Mouse (Mus musculus) c-Kit-positive CD71-positive TER-119-positive erythroid progenitor cells, embryonic 14.5 days (primary cell): ENCODE measurements around the gene Slc44a4.
"Not testable (repeated sequence)": the region's sequence is repeated elsewhere in the genome, so short reads cannot be mapped to it uniquely, and the experiment has no call there.

ENCODE experiments used
- DNase-seq: peaks from one replicate; pipeline ENCODE4 v3.0.0-alpha.2; 2013; ENCODE audit warnings: low spot score

Gene Slc44a4

DNA sequence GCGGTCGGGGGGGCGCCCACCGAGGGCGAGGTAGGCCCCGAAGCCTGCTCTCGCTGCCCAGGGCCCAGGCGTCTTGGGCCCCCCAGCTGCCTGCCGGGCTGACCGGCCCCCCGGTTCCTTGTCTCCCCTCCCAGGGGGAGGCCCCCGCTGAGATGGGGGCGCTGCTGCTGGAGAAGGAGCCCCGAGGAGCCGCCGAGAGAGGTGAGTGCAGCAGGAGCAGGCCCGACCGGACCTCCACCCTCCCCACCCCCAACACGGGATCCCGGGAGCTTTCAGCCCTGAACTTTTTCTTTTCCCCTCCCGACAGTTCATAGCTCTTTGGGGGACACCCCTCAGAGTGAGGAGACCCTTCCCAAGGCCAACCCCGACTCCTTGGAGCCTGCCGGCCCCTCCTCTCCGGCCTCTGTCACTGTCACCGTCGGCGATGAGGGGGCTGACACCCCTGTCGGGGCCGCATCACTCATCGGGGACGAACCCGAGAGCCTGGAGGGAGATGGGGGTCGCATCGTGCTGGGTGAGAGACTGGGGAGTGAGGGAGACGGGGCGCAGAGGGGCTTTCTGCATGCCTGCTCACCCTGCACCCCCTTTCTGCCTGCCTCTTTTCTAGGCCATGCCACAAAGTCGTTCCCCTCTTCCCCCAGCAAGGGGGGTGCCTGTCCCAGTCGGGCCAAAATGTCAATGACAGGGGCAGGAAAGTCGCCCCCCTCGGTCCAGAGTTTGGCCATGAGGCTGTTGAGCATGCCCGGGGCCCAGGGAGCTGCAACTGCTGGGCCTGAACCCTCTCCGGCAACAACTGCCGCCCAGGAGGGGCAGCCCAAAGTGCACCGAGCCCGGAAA is 15.0 kb upstream of the Slc44a4 start:
- DNase-seq, result no peak

DNA sequence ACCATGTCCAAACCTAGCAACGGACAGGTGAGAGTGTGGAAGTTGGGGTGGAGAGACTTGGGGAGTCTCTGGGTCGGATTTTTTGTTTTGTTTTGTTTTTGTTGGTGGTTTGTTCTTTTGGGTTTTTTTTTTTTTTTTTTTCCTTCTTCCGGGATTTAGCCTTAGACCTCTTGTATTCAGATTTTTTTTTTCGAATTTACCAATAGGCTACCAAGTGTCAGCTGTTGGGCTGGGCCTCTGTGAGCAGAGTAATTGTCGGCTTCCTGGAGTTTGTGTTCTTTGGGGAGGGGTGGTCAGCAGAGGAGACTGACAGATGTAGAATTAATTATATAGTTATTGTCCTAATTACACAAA is 14.4 kb upstream of the Slc44a4 start:
- DNase-seq, result no peak

DNA sequence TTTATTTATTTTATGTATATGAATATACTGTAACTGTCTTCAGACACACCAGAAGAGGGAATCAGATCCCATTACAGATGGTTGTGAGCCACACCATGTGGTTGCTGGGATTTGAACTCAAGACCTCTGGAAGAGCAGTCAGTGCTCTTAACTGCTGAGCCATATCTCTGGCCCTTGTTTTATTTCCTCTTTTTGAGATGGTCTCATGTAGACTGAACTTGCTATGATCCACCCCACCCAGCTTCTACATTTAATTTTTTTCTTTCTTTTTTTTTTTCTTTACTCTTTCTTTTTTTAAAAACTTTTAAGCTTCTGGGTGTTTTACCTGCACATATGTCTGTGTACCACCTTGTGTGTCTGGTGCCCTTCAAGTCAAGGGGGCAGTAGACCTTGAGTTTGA is 13.4 kb upstream of the Slc44a4 start:
- not testable (repeated sequence) for DNase-seq

DNA sequence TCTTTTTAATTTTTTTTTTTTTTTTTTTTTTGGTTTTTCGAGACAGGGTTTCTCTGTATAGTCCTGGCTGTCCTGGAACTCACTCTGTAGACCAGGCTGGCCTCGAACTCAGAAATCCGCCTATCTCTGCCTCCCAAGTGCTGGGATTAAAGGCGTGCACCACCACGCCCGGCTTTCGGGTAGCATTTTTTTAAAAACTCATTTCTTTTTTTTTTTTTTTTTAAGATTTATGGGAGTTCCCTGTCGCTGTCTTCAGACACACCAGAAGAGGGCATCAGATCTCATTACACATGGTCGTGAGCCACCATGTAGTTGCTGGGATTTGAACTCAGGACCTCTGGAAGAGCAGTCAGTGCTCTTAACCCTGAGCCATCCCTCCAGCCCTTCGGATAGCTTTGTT is 12.3 kb upstream of the Slc44a4 start:
- DNase-seq, result not testable (repeated sequence)

DNA sequence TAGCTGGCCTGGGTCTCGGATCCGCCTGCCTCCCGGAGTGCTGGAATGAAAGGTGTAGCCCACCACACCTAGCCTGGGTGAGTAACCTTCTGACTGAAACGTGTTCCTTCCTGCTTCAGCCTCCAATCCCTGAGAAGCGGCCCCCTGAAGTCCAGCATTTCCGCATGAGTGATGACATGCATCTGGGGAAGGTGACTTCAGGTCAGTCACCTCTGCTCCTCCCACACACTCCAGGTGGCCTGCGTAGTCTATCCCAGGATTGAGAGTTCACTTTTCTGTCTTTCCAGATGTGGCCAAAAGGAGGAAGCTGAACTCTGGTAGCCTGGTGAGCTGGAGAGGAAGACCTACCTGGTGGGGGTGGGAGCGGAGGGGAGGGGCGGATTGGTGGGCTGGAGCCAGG is 11.4 kb upstream of the Slc44a4 start:
- DNase-seq, result no peak

DNA sequence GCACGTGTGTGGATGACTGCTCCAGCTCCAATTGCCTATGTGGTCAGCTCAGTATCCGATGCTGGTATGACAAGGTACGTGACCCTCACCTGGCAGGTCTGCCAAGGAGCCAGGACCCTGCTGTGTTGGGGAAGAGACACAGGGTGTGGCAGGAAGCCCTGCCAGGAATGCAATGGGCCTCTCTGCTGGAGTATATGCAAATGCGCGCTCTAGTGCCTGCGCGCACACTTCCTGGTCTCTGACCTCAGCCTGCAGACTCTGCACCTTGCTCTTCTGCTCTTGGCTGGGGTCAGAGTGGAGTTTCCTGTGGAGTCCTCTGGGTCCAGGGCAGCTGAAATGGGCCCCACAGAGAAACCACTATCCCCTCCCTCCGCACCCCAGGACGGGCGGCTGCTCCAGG is 3.3 kb upstream of the Slc44a4 start:
- no peak for DNase-seq

DNA sequence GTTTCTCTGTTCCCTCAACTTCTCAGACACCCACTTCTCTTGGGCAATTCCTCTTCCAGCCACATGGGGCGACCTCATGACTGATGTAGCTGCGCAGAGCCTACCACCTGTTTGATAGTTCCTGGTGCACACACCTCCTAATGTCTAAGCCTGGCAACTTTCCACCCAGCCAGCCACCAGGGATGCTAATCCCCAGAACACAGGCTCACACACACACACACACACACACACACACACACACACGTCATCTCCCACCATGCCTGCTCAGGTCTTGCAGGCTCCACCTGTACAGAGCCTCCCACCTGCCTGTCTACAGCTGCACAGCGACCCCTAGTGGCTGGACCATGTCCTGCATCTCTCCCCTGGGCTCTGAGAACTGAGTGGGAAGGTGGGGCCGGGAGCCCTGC is 2.3 kb upstream of the Slc44a4 start:
- DNase-seq, result peak; percentile 77

DNA sequence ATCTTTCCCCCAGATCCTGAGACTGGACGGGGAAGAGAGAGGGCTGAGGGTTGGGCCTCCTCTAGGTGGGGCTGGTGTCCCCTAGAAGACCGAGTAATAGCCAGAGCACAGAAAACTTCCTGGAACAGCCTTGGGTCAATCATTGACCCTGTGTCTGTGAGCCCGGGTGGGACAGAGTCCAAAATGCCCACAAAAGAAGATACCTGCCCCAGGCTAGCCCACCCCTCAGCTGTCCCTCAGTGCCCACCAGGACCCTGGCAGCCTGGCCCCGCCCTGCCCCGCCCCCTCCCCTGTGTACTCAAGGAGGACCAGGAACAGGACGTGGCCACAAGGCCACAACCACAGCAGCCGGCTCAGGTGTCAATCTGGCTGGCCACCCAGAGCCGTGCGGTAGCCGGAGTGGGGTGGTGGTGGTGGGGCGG is 1.2 kb downstream of the Slc44a4 start:
- DNase-seq, result no peak

DNA sequence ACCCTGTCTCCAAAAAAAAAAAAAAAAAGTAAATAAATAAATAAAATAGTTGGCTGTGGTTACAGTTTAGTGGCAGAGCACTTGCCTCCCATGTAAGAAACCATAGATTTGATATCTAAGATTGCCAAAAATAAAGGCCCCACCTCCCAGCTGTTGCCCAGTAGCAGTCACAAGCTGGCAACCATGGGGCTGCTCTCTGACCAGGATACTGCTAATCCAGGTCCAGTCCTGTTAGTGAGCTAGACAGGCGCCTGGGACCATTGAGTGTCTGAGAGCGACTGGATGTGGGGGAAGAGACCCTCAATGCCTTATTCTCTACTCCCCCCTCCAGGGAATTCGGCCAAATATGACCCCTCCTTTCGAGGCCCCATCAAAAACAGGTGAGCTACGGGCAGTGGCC is 2.0 kb downstream of the Slc44a4 start:
- DNase-seq, result no peak

DNA sequence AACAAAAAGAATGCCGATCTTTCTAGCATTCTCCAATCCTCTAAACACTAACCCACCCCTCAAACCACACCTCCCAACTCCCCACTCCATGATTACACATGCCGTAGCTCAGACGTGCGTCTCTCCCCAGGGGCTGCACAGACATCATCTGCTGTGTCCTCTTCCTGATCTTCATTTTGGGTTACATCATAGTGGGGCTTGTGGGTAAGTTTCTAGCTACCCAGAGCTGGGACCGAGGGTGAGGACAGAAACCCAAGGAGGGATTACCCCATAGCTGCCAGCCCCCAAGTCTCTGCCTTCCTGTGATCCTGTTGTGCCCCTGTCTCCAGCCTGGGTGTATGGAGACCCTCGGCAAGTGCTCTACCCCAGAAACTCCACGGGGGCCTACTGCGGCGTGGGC is 2.9 kb downstream of the Slc44a4 start:
- DNase-seq, result no peak

DNA sequence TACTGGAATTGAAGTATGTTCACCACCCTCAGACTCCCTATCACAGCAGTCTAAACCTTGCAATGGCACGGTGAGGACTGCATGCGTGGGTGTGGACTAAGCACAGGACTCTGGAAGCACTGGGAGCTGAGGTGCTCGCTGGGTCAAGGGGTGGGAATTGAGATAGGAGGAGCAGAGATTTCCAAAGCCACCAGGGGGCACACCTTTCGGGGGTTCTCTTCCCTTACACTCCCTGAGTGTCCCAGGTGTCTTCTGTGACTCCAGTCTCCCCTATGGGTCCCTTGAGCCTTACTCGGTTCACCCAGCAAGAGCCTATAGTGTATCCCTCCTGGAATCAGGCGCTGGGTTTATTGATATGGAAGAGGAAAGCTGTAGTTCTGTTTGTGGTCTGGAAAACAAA is 8.7 kb downstream of the Slc44a4 start:
- DNase-seq, result no peak

DNA sequence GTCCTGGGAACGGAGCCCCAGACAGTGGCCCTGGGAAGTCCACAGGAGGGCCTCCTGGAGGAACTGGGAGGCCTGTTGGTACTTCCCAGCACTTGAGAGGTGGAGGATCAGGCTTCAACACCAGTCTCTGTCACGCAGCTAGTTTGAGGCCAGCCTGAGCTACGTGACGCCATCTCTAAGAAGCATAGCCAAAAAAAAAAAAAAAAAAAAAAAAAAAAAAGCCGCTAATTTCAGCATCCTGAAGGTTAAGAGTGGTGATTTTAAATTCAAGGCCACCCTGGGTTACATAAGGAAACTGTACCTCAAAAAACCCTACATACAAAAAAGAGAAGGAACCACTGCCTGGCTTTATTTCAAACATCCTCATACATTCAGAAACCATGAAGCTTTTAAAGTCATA is 10.0 kb downstream of the Slc44a4 start:
- no peak for DNase-seq

DNA sequence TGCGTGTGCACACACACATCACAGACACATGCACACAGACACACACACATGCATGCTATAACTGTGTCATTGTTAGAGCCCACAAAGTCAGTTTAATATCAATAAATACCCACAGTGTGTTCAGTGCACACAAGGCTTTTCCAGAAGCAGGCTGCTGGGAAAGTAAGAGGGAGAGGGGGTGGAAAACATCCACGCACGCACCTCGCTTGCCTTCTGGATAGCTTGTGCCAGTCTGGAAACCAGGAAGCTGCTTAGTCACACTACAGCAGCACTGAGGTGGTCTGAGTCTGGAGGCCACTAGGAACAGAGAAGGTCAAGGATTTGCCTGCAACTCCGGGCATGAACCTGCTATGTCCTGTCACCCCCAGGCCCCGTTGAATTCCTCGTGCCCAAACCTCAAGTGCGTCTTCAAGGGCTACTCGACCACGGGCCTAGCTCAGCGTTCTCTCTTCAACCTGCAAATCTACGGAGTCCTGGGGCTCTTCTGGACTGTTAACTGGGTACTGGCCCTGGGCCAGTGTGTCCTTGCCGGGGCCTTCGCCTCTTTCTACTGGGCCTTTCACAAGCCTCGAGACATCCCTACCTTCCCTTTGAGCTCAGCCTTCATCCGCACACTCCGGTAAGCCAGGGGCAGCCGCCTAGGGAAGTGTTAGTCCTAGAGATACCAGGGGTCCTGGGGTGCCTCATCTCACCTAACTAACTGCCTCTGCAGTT is 13.2 kb downstream of the Slc44a4 start:
- DNase-seq, result no peak

DNA sequence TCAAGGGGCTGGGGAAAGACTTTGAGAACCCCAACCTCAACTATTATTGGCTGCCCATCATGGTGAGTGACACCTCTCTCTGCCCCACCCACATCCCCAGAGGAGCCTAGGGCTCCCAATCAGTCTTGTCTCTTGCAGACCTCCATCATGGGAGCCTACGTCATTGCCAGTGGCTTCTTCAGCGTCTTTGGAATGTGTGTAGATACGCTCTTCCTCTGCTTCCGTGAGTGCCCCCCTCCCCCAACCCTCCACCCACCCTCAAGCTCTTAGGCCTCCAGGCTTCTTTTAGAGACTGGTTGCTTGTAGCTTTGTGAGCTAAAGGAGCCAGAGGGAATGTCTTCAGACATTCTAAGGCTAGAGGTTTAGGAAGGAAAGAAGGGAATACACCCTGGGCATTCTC is 14.6 kb downstream of the Slc44a4 start:
- DNase-seq, result no peak

DNA sequence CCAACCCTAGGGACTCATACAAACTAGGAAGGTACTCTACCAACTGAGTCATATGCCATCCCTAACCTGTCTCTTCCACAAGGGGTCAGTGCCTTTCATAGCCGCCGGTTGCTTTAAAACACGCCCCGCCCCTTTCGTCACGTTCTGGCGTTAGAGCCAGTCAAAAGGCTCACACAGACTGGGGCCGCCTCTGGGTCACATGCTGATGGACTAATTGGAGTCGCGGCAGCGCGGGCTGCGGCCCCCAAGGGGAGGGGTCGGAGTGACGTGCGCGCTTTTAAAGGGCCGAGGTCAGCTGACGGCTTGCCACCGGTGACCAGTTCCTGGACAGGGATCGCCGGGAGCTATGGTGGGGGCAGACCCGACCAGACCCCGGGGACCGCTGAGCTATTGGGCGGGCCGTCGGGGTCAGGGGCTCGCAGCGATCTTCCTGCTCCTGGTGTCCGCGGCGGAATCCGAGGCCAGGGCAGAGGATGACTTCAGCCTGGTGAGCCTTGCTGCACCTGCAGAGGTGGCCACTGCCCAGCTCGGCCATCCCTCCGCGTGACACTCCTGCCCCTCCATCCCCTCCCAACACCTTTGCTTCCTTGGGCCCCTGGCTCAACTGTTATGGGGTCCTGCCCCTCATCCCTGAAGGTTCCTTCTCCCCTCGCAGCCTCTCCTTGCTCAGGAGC is 16.9 kb downstream of the Slc44a4 start, which contains the start of gene Neu1:
Neu1 (plus strand) TSS at position 193 of the 674 bp plus-strand sequence.
- DNase-seq, result peak; percentile 97

DNA sequence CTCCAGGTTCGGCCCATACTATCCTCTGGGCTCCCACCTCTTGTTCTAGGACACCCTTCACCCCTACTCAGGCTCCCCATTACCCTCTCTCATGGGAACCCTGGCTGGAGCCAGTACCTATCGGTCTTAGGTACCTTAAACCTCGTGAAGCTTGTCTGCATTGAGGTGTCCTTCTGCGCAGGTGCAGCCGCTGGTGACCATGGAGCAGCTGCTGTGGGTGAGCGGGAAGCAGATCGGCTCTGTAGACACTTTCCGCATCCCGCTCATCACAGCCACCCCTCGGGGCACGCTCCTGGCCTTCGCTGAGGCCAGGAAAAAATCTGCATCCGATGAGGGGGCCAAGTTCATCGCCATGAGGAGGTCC is 17.5 kb downstream of the Slc44a4 start:
- peak; percentile 12 for DNase-seq

DNA sequence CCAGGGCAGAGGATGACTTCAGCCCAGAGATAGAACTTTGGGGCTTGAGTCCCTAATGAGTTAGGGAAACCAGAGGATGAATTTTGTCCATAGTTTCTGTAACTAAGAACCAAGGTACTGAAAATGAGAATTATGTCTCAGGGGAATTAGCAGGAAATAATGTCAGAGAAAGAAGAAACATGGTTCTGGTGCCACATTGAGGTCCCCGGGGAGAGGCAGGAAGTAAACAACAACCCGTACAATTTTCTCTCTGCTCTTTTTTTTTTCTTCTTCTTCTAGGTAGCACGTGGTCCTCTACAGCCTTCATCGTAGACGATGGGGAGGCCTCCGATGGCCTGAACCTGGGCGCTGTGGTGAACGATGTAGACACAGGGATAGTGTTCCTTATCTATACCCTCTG is 18.0 kb downstream of the Slc44a4 start:
- DNase-seq, result no peak

DNA sequence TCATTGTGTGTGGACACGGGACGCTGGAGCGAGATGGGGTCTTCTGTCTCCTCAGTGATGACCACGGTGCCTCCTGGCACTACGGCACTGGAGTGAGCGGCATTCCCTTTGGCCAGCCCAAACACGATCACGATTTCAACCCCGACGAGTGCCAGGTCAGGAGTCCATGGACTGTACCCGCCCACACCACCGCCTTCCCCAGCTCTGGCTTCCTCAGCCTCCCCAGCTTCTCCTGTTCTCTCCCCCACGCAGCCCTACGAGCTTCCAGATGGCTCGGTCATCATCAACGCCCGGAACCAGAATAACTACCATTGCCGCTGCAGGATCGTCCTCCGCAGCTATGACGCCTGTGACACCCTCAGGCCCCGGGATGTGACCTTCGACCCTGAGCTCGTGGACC is 19.8 kb downstream of the Slc44a4 start:
- no peak for DNase-seq

DNA sequence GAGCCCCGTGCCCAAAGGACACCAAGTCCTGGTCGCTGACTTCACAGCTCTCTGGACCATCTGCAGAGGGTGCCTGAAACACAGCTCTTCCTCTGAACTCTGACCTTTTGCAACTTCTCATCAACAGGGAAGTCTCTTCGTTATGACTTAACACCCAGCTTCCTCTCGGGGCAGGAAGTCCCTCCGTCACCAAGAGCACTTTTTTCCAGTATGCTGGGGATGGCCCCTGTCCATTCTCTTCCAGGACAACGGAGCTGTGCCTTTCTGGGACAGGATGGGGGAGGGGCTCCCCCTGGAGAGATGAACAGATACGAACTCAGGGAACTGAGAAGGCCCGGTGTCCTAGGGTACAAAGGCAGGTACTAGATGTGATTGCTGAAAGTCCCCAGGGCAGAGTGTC is 20.6 kb downstream of the Slc44a4 start:
- DNase-seq, result no peak

DNA sequence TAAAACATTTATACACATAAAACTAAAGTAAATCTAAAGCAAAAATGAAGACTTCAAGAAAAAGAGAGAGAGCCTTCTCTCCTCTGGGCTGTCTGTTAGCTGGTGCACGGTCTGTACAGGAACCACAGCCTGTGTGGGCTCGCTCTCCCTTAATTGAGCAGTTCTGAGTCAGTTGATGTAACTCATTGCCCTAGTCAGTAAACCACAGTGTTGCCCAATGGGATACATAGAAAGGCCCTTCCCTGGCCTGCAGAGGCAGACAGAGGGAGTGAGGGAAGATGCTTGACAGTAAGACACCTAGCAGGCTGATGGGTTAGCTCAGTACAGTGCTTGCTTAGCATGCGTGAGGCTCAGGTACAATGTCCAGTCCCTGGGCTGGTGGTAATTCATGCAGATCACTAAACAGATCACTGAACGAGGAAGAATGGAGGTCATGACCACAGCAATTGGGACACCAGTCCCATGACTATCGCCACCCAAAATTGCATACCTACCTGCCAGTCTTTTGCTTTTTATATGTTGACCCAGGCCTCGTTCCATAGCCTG is 23.8 kb downstream of the Slc44a4 start:
- DNase-seq, result no peak

DNA sequence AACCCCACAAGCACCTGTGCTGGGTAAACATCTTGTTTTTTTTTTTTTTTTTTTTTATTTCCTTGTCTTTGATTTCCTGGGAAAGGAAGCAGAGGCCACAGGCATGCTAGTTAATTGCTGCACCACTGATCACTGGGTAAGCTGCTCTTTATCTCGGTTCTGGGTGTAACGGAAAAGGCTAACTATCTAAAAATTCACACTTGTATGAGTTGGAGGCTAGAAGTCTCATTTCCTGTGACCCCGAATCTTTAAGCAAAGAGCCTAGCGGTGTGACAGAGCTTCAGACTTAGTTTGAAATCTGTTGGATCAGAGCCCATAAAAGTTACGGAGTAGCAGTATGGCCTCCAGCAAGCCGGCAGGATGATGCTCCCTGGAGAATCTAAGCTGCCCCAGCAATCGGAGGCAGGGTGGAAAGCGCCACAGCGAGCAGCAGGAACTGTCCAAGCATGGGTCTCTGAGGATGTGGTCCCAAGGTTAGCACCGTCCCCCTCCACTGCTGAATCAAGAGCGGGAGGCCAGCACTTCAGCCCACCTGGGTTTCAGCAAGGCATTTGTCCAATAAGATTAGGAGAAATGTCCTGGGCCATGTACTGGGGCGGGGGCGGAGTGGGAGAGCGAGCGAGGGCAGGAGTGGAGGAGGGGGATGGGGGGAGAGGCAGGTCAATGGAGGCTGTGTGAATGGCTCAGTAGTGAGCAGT is 27.2 kb downstream of the Slc44a4 start:
- peak; percentile 16 for DNase-seq

DNA sequence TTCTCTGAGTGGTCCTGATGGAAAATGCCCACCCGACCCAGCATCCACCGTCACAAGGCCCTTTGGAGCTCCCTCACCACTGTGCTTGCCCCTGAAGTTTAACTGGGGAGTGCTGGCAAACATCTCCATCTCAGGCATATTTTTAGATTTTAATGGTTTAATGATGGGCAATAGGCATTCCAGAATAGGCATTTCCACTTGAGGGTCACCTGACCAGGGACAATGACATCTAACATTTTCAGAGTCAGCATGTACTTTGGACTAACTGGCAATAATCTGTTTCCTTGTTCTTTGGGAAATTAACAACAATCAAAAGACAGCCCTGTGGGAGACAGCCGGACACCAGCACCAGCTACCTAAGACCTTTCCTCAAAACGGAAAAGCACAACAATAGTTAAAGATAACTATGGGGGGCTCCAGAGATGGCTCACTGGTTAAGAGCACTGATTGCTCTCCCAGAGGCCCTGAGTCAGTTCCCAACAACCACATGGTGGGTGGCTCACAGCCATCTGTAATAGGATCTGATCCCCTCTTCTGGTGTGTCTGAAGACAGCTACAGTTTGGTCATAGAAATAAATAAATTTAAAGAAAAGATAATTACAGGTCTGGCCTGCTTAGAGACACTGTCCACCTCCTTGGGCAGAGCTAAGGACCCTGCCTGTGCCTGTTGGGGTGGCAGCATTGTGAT is 29.0 kb downstream of the Slc44a4 start:
- DNase-seq, result no peak
